Mouse (Mus musculus) bone marrow macrophage, adult 2 months (primary cell): ENCODE results near the gene Gast.

Experiments
- CTCF ChIP-seq: IDR thresholded peaks from 2 replicates; pipeline ENCODE4 v1.5.1; 2012; ENCODE audit warnings: low read depth, mild to moderate bottlenecking, low read length, moderate library complexity
- POLR2A ChIP-seq: IDR thresholded peaks from 2 replicates; pipeline ENCODE4 v1.6.1; 2012; ENCODE audit warnings: mild to moderate bottlenecking, low read depth, low read length, borderline replicate concordance

DNA sequence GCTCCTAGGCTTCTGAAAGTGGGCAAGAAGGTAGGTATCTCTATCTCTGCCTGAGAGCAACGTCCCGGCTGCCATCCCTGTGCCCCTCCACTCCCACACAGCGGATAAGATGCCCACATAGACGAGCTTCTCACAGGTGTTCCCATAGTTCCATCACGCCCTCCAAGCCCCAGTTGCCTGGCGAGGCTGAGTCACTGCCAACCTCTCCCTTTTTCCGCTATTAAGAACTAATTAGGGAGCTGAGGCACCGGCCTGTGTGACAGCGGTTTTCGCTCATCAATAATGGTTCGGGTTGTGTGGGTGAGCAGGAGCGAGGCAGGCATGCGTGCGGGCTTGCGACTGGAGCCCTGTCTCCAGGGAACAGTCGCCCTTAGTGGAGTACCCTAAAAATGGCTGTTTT is 4.0 kb upstream of the Gast start:
- no peak for TF ChIP-seq CTCF
- no peak for TF ChIP-seq POLR2A
